Mouse (Mus musculus): ENCODE data around the gene Majin. TPM values are rescaled to one million over a fixed set of nuclear protein-coding genes. Genes with fewer than 3 reads are reported as not detected.

Majin gene
- total RNA-seq, 2 experiments from 2014 or later = 0.72 to 0.79 TPM

- DNase-seq = no peak
These were observed 43.7 kb downstream of the Majin start for GRCm38 (mm10) chr19:6227864-6228263.

DNA sequence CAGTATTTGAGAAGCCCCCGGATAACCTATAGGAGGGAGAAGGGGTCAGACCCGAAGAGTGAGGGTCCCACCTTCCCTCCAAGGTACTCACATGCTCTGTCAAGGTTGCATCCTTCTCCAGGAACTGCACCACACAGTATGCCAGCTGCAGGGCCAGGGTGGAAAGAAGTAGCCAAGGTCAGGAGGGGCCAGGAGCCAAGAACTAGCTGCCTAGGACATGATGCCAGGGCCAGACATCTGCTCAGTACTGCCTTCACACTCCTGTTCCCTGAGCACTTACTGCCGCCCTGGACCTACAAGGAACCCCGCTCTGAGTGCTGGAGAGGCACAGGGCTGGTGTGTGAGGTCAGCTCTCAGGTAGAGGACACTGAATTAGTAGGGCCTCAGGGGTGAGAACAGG is 46.2 kb downstream of the Majin start:
- peak; percentile 82 for DNase-seq

DNA sequence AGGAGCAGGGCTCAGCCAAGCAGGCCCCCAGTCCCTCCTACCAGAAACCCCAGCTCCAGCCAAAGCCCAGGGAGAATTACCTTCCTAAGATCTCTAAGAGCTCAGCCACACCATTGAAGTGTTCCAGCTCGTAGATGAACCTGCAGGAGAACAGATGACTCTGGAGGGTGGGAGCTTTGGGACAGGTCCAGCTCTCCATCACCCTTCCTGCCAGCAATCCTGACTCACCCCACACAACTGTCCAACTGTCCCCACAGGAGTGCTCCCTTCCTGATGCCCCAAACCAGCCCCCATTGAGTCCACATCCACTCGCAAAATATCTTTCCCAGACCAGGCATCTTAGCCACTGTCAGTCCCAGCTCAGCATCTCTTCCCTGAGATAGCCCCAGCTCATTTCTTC is 46.8 kb downstream of the Majin start:
- peak; percentile 56 for DNase-seq

GRCm38 (mm10) chr19:6233647-6234046 is 49.5 kb downstream of the Majin start:
- DNase-seq = no peak

DNA sequence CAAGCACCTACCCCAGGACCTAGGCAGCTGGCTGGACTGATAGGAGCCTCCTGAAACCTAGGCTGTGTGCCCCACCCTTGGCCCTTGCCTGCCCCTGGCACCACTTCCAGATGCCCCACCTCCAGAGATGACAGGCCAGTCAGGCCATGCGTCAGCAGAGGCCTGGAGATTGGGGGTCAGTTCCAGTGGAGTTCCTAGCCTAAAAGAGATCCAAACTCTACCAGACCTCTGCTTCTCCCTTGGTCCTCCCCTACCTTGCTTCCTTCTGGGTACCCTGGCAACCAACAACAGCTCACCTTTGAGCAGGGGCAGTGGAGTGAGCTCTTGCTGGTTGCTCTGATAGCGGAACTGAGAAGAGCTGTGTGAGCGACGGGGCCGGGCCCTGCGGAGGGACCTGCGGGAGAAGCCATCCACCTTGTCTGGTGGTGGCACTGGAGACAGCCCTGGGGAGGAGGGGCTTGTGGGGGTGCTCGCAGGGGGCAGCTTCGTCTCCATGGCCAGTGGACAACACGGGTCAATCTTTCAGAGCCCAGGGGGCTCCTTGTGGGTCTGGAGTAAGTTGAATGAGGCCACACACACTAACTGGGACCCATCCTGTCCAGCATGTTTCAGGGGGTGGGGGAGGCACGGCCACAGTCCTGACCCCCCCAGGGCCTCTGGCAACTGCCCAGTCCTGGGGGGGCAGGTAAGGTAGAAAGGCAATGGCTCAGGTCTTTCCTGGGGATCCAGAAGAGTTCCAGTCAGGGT is 50.3 kb downstream of the Majin start:
- DNase-seq = peak; percentile 62

- peak; percentile 97 for DNase-seq
These were observed 51.2 kb downstream of the Majin start, which contains the start of gene Ppp2r5b for GRCm38 (mm10) chr19:6235084-6236052. Ppp2r5b (minus strand) TSS chr19:6235872.

GRCm38 (mm10) chr19:6236053-6236441 is 51.9 kb downstream of the Majin start:
- peak; percentile 93 for DNase-seq

DNA sequence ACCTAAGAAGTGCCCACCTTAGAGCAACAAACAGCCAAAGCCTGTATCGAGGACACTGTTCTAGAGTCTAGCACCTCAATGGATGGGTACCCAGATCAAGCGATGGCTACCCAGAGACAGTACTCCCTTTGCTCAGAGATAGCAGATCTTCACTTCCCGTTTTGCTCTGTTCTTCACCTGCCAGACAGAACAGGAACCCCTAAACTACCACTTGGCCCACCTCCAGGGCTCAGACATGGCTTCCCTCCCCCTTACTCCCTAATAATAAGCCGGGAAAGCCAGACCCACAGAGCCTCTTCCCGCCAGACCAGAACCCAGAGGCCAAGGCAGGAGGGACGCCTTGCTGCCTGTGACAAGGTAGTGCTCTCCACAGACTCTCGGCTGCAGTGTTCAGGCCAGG is 52.7 kb downstream of the Majin start:
- no peak for DNase-seq

GRCm38 (mm10) chr19:6238740-6239139 is 54.6 kb downstream of the Majin start:
- no peak for DNase-seq

- DNase-seq = no peak
These were observed 55.9 kb downstream of the Majin start for GRCm38 (mm10) chr19:6240136-6240535.

DNA sequence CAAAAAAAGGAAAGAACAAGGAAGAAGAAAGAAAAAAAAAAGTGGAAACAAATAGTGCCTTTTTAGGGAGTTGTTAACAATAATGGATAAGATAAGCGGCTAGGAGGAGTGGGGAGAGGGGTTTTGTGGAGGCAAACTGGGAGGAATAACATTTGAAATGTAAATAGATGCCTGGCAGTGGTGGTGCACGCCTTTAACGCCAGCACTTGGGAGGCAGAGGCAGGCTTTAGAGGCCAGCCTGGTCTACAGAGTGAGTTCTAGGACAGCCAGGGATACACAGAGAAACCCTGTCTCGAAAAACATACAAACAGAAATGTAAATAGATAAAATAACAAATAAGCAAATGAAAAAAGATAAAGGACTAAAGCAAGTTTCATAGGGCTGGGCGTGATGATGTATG is 56.5 kb downstream of the Majin start:
- no peak for DNase-seq

DNA sequence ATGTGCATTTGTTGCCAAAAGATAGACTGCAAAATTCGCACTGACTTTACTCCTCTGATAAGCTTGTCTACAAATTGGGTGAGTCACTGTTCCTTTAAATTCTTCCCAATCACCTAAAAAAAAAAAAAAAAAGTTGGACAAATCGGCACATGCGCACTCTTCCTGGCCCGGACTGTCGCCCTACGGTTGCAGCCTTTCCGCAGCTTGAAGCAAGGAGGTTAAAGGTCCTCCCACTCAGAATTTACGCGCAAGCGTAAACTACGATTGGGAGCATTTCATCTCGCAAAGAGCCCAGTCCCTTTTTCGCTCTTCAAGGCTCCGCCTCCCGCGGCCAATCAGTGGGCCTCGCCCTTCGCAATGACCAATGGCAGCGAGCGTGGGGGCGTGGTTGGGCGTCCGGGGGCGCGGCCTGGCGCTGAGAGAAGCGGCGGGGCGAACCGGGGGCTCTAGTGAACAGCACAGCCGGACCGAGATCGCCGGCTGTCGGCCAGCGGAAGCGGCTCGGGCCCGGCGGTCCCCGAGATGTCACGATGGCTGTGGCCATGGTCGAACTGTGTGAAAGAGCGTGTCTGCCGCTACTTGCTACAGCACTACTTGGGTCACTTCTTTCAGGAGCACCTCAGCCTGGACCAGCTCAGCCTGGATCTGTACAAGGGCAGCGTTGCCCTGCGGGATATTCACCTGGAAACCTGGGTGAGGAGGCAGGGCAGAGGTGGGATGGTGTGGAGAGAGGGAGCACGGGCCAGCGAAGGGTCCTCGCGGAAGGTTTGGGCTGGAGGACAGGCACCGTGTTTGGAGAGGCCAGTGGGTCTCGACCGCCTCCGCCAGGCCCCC is 57.3 kb downstream of the Majin start, which contains the start of gene Atg2a:
TSS of gene Atg2a (plus strand) at position 395 of the 834 bp plus-strand sequence.
- peak; percentile 99 for DNase-seq

DNA sequence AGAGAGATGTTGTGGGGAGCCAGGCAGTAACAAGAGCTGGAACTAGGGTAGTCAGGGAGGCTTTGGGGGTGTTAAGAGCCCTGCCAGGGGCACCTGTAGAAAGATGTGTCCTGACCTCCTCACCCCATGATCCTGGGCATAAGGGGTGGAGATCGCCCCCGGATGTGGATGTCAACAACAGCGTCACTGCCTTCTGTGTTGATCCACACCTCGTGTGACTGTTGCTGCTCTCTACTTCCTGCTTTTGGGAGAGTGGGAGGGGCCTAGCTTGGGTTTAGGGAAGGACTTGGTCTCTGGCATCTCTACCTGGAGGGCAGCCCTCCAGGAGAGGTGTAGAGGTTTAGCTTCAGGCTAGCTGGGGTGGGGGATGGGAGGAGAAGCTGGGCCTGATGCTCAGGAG is 58.1 kb downstream of the Majin start:
- peak; percentile 63 for DNase-seq

- no peak for DNase-seq
These were observed 59.0 kb downstream of the Majin start for GRCm38 (mm10) chr19:6243226-6243625.

- no peak for DNase-seq
These were observed 61.6 kb downstream of the Majin start for GRCm38 (mm10) chr19:6245806-6246205.

GRCm38 (mm10) chr19:6247526-6248300 is 63.5 kb downstream of the Majin start:
- no peak for DNase-seq

GRCm38 (mm10) chr19:6253021-6253420 is 68.8 kb downstream of the Majin start:
- DNase-seq = no peak

GRCm38 (mm10) chr19:6260428-6260827 is 76.2 kb downstream of the Majin start:
- DNase-seq = no peak

GRCm38 (mm10) chr19:6260946-6261345 is 76.8 kb downstream of the Majin start:
- DNase-seq = no peak

GRCm38 (mm10) chr19:6261379-6261778 is 77.2 kb downstream of the Majin start:
- DNase-seq = no peak

DNA sequence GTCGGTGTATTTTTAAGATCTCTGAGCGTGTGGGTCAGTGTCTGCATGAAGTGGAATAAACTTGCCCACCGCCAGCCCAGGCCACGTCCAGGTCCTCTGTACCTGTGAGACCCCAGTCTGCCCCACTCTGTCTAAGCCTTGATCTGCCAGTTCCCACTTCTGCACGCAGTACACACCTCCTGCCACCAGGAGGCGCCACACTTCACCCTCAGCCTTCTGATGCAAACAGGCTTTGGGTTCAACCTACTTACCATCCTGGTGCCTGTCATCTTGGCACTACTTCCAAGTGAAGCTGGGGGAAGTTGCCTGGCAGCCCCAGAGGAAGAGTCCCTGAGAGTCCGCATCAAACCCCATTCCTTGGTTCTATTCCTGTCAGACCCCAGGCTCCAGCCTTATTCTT is 78.0 kb downstream of the Majin start:
- DNase-seq = peak; percentile 86
